Mouse (Mus musculus): Measurements from ENCODE around the gene Ofcc1. TPM values are rescaled to one million over a fixed set of nuclear protein-coding genes. Genes with fewer than 3 reads are reported as not detected.

Gene Ofcc1
- polyA plus RNA-seq, 1 experiment from 2014 or later: 0.11 TPM

DNA sequence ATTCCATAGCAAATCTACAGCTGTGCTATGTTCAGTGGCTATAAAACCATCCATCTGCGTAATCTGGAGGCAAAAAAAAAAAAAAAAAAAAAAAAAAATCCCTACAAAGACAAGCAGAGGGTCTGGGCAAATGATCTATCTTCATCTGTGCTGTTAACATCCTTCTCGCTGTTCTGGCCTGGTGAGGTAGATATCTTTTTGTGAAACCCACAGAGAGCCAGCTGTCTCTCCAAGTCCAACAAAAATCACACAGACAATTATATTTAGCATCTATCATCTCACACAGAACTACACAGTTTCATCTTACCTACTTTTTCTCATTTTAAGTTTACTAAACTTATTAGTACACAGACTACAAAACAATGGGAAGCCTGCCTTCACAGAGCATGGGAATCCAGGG lies 323.4 kb downstream of the Ofcc1 start:
- Histone ChIP-seq H3K27me3 (replicated peaks; ENCODE audit: control insufficient read depth, insufficient read depth, low read length) (no peaks in the 10 kb centered on the region), H3K4me3 (replicated peaks; ENCODE audit: low read length) (no peak overlapping the region), H3K27ac (ENCODE audit: low read length) (no peak overlapping the region), H3K9ac (replicated peaks; ENCODE audit: low read depth, low read length) (no peak overlapping the region), H3K4me2 (ENCODE audit: low read length) (no peak overlapping the region), H3K4me1 (replicated peaks; ENCODE audit: control insufficient read depth, insufficient read depth, low read length) (peaks cover 3% of the 10 kb centered on the region; the same call in 1 of the 2 replicates), H3K36me3 (ENCODE audit: control insufficient read depth, insufficient read depth) (no peaks in the 10 kb centered on the region), H3K9me3 (ENCODE audit: control insufficient read depth, low read length) (no peaks in the 10 kb centered on the region)
- 85% methylated on average over 2 of the region's 2 CpGs for WGBS
- no peak for ATAC-seq

DNA sequence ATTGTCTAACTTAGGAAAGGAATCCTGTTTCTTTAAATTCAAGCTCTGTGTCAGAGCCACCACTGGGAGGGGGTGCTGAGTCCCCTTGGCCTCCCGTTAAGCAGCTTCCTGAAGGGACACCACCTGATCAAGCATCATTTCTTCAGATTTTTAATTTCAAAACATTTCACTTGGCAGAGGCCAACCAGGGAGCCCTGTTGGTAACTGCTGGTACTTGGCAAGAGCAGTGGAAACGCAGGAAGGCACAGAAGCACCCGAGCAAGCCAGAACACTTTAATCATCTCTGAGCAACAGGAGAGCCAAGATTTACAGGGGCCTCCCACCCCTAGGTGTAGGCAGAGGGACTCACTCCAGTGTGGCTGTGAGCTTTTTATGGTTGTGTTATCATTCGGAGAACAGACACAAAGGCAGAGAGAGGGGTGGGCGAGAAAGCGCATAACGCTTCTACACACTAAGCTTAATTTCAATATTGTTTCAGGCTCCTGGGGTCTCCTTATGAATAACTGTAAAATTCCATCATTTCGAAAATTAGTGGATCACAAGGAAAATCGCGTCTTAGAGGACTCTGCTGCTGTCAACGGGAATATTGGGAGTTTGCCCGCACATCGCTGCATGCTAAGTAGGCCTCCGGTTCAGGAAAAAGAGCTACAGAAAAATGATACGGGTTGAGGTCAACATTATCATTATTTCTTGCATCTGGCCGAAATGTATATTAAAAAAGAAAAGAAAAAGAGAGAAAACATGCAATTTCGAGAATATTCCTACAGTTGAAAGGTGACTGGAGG lies 324.1 kb downstream of the Ofcc1 start:
- ATAC-seq: peak; percentile 31; the same call in 1 of the 2 replicates
- WGBS: 78% methylated on average over 17 of the region's 17 CpGs
- H3K27me3 ChIP-seq (replicated peaks; ENCODE audit: control insufficient read depth, insufficient read depth, low read length): no peaks in the 10 kb centered on the region
- H3K4me2 ChIP-seq (ENCODE audit: low read length): no peak overlapping the region
- peaks cover 3% of the 10 kb centered on the region; the same call in 1 of the 2 replicates for H3K4me1 ChIP-seq (replicated peaks; ENCODE audit: control insufficient read depth, insufficient read depth, low read length)
- H3K9me3 ChIP-seq (ENCODE audit: control insufficient read depth, low read length): no peaks in the 10 kb centered on the region
- H3K27ac ChIP-seq (ENCODE audit: low read length): no peak overlapping the region
- no peaks in the 10 kb centered on the region for H3K36me3 ChIP-seq (ENCODE audit: control insufficient read depth, insufficient read depth)
- H3K9ac ChIP-seq (replicated peaks; ENCODE audit: low read depth, low read length): no peak overlapping the region
- no peak overlapping the region for H3K4me3 ChIP-seq (replicated peaks; ENCODE audit: low read length)

- Histone ChIP-seq H3K9ac (replicated peaks; ENCODE audit: low read depth, low read length) (no peak overlapping the region), H3K4me1 (replicated peaks; ENCODE audit: control insufficient read depth, insufficient read depth, low read length) (no peaks in the 10 kb centered on the region), H3K9me3 (ENCODE audit: control insufficient read depth, low read length) (no peaks in the 10 kb centered on the region), H3K36me3 (ENCODE audit: control insufficient read depth, insufficient read depth) (no peaks in the 10 kb centered on the region), H3K27ac (ENCODE audit: low read length) (no peak overlapping the region), H3K4me3 (replicated peaks; ENCODE audit: low read length) (no peak overlapping the region), H3K27me3 (replicated peaks; ENCODE audit: control insufficient read depth, insufficient read depth, low read length) (no peaks in the 10 kb centered on the region), H3K4me2 (ENCODE audit: low read length) (no peak overlapping the region)
- no peak for ATAC-seq
- WGBS: 94% methylated on average over 1 of the region's 1 CpGs
These were observed 331.8 kb downstream of the Ofcc1 start for GRCm38 (mm10) chr13:40029426-40029825.

GRCm38 (mm10) chr13:40028827-40029226 lies 332.4 kb downstream of the Ofcc1 start:
- ATAC-seq: no peak
- Histone ChIP-seq H3K9me3 (ENCODE audit: control insufficient read depth, low read length) (no peaks in the 10 kb centered on the region), H3K4me2 (ENCODE audit: low read length) (no peak overlapping the region), H3K36me3 (ENCODE audit: control insufficient read depth, insufficient read depth) (no peaks in the 10 kb centered on the region), H3K27ac (ENCODE audit: low read length) (no peak overlapping the region), H3K9ac (replicated peaks; ENCODE audit: low read depth, low read length) (no peak overlapping the region), H3K4me3 (replicated peaks; ENCODE audit: low read length) (no peak overlapping the region), H3K27me3 (replicated peaks; ENCODE audit: control insufficient read depth, insufficient read depth, low read length) (no peaks in the 10 kb centered on the region), H3K4me1 (replicated peaks; ENCODE audit: control insufficient read depth, insufficient read depth, low read length) (no peaks in the 10 kb centered on the region)
- WGBS: 92% methylated on average over 4 of the region's 4 CpGs

GRCm38 (mm10) chr13:40025816-40026215 lies 335.4 kb downstream of the Ofcc1 start:
- ATAC-seq: no peak
- 97% methylated on average over 4 of the region's 4 CpGs for WGBS
- H3K36me3 ChIP-seq (ENCODE audit: control insufficient read depth, insufficient read depth): no peaks in the 10 kb centered on the region

GRCm38 (mm10) chr13:40023201-40023777 lies 338.0 kb downstream of the Ofcc1 start:
- H3K27ac ChIP-seq (ENCODE audit: low read length): no peak overlapping the region
- H3K9ac ChIP-seq (replicated peaks; ENCODE audit: low read depth, low read length): no peak overlapping the region
- 52% methylated on average over 8 of the region's 8 CpGs for WGBS
- H3K4me3 ChIP-seq (replicated peaks; ENCODE audit: low read length): no peak overlapping the region
- no peaks in the 10 kb centered on the region for H3K27me3 ChIP-seq (replicated peaks; ENCODE audit: control insufficient read depth, insufficient read depth, low read length)
- no peak for ATAC-seq
- no peaks in the 10 kb centered on the region for H3K4me1 ChIP-seq (replicated peaks; ENCODE audit: control insufficient read depth, insufficient read depth, low read length)
- H3K36me3 ChIP-seq (ENCODE audit: control insufficient read depth, insufficient read depth): no peaks in the 10 kb centered on the region
- H3K9me3 ChIP-seq (ENCODE audit: control insufficient read depth, low read length): peaks cover 2% of the 10 kb centered on the region; the same call in 1 of the 2 replicates
- no peak overlapping the region for H3K4me2 ChIP-seq (ENCODE audit: low read length)

More at GRCm38 (mm10) chr13:40025816-40026215, 335.4 kb downstream of the Ofcc1 start:
- H3K4me3 ChIP-seq (replicated peaks; ENCODE audit: low read length): no peak overlapping the region
- no peak overlapping the region for H3K9ac ChIP-seq (replicated peaks; ENCODE audit: low read depth, low read length)
- no peak overlapping the region for H3K27ac ChIP-seq (ENCODE audit: low read length)
- H3K4me1 ChIP-seq (replicated peaks; ENCODE audit: control insufficient read depth, insufficient read depth, low read length): no peaks in the 10 kb centered on the region
- H3K27me3 ChIP-seq (replicated peaks; ENCODE audit: control insufficient read depth, insufficient read depth, low read length): no peaks in the 10 kb centered on the region
- no peak overlapping the region for H3K4me2 ChIP-seq (ENCODE audit: low read length)
- H3K9me3 ChIP-seq (ENCODE audit: control insufficient read depth, low read length): peaks cover 2% of the 10 kb centered on the region; the same call in 1 of the 2 replicates

DNA sequence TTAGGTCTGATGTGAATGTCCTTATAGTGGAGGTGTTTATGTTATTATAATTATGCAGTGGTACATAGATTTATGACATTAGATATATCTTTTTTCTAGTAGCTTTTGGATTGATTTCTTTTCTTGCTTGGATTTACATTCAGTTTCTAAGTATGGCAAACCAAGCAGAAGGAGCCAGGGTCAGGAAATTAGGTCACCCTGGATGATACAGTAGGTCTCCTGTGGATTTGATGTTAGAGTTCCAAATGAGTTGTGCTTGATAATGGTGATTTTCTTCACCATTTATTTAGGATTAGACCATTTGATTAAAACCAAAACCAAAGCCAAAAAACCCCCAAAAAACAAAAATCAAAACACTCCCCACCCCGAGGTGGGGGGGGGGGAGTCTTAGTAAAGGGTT lies 338.6 kb downstream of the Ofcc1 start:
- H3K9ac ChIP-seq (replicated peaks; ENCODE audit: low read depth, low read length): no peak overlapping the region
- ATAC-seq: no peak
- WGBS: 54% methylated on average over 1 of the region's 1 CpGs

DNA sequence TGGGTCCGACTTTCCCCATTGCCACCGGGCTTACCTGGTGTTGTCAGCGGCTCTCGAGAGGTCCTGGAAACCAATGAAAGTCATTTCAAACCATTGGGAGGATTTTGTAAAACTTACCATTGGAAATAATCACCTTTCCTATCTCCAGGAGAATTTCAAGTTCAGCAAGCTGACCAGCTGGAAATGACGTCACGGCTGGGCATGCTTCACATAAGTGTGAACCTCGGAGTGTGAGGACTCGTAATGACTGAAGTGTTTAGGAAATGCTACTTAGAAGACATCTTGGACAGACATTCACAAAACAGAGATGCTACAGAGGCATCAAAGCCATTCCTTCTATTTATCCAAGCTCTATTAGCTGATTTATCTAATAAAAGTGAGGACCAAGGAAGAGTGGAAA lies 361.0 kb downstream of the Ofcc1 start:
- no peak for ATAC-seq
- no peak overlapping the region for H3K4me2 ChIP-seq (ENCODE audit: low read length)
- no peak overlapping the region for H3K4me3 ChIP-seq (replicated peaks; ENCODE audit: low read length)
- no peaks in the 10 kb centered on the region for H3K9me3 ChIP-seq (ENCODE audit: control insufficient read depth, low read length)
- no peaks in the 10 kb centered on the region for H3K36me3 ChIP-seq (ENCODE audit: control insufficient read depth, insufficient read depth)
- 84% methylated on average over 8 of the region's 8 CpGs for WGBS
- no peaks in the 10 kb centered on the region for H3K4me1 ChIP-seq (replicated peaks; ENCODE audit: control insufficient read depth, insufficient read depth, low read length)
- no peak overlapping the region for H3K9ac ChIP-seq (replicated peaks; ENCODE audit: low read depth, low read length)
- H3K27me3 ChIP-seq (replicated peaks; ENCODE audit: control insufficient read depth, insufficient read depth, low read length): no peaks in the 10 kb centered on the region
- no peak overlapping the region for H3K27ac ChIP-seq (ENCODE audit: low read length)

More for the DNA sequence above, 338.6 kb downstream of the Ofcc1 start:
- H3K4me1 ChIP-seq (replicated peaks; ENCODE audit: control insufficient read depth, insufficient read depth, low read length): no peaks in the 10 kb centered on the region
- H3K9me3 ChIP-seq (ENCODE audit: control insufficient read depth, low read length): peaks cover 2% of the 10 kb centered on the region; the same call in 1 of the 2 replicates
- H3K4me2 ChIP-seq (ENCODE audit: low read length): no peak overlapping the region
- H3K4me3 ChIP-seq (replicated peaks; ENCODE audit: low read length): no peak overlapping the region
- no peaks in the 10 kb centered on the region for H3K27me3 ChIP-seq (replicated peaks; ENCODE audit: control insufficient read depth, insufficient read depth, low read length)
- H3K36me3 ChIP-seq (ENCODE audit: control insufficient read depth, insufficient read depth): no peaks in the 10 kb centered on the region
- H3K27ac ChIP-seq (ENCODE audit: low read length): no peak overlapping the region

DNA sequence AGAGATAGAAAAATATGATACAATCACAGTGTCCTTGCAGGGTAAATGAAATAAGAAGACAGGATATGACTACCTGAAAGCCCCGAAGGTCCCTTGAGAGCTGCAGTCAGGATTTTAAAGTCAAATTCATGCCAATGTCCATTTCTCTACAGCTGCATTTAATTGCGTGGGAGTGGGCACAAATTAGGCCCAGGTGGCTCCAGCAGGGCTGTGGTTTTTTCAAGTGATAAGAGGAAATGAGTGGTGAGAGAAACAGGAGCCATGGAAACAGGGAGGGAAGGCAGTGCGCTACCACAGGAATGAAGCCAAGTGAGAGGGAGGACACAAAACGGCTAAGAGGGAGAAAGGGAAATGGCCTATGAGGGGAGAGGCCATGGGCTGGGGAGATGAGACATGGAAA lies 363.3 kb downstream of the Ofcc1 start:
- 73% methylated on average over 4 of the region's 4 CpGs for WGBS
- H3K4me1 ChIP-seq (replicated peaks; ENCODE audit: control insufficient read depth, insufficient read depth, low read length): no peaks in the 10 kb centered on the region
- no peak overlapping the region for H3K4me2 ChIP-seq (ENCODE audit: low read length)
- no peaks in the 10 kb centered on the region for H3K9me3 ChIP-seq (ENCODE audit: control insufficient read depth, low read length)
- no peak overlapping the region for H3K9ac ChIP-seq (replicated peaks; ENCODE audit: low read depth, low read length)
- H3K27me3 ChIP-seq (replicated peaks; ENCODE audit: control insufficient read depth, insufficient read depth, low read length): no peaks in the 10 kb centered on the region
- H3K27ac ChIP-seq (ENCODE audit: low read length): no peak overlapping the region
- no peaks in the 10 kb centered on the region for H3K36me3 ChIP-seq (ENCODE audit: control insufficient read depth, insufficient read depth)
- no peak overlapping the region for H3K4me3 ChIP-seq (replicated peaks; ENCODE audit: low read length)
- ATAC-seq: no peak
